In the genomic region with DNA sequence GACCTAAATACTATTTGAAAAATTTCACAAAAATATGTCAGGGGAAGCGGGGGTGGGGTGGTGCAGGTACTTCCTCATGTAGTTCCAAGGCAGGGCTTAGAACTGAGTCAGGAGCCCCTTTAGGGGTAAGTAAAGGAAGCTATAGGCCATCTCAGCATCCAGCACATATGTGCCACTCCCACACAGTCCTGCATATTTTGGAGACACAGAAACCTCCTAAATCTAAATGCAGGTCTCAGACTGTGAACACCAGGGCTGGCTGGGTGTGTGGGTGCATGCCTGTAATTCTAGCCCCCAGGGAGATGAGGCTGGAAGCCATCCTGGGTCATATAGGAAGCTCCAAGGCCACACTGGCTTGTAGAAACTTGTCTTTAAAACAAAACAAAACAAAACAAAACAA, we compare ENCODE assay signal across 29 mouse cellular contexts. TPM values are rescaled to one million over a fixed set of nuclear protein-coding genes. Genes with fewer than 3 reads are reported as not detected.
DNase-seq lines count a peak whose midpoint lies in the region; ATAC-seq and TF ChIP-seq lines count a peak whose summit lies in the region.
"Had no signal": no experiment of that assay in that cellular context is flagged by ENCODE, and none has a peak within 500 bp of the region (broad histone marks: within the 10 kb centered on the region; RNA-seq: fewer than 3 reads in every experiment).

No protein-coding gene starts in this region.

- ATAC-seq in frontal cortex, adult (ENCODE audit: low TSS enrichment) = peak; percentile 76; the same call in 1 of the 2 replicates
- ATAC-seq in liver, postnatal 0 days = no peak
- ATAC-seq in liver, embryonic 12.5 days = no peak
- ATAC-seq: activated CD4-positive, CD25-positive, alpha-beta regulatory T cell, adult 4 months; forebrain, embryonic 13.5 days; forebrain, embryonic 16.5 days; hindbrain, postnatal 0 days had no signal

- no peak overlapping the region for H3K4me2 ChIP-seq in liver, postnatal 0 days (ENCODE audit: low read depth, low read length)
- no peak overlapping the region for H3K4me2 ChIP-seq in liver, embryonic 12.5 days
- H3K4me2 ChIP-seq: forebrain, embryonic 13.5 days; heart, embryonic 13.5 days; hindbrain, embryonic 14.5 days had no signal

- H3K36me3 ChIP-seq in liver, postnatal 0 days (replicated peaks; ENCODE audit: insufficient read depth, low read length) = peaks cover 74% of the 10 kb centered on the region
- H3K36me3 ChIP-seq in liver, embryonic 12.5 days = peaks cover 95% of the 10 kb centered on the region

- H3K9ac ChIP-seq in liver, postnatal 0 days (replicated peaks) = no peak overlapping the region
- H3K9ac ChIP-seq in liver, embryonic 12.5 days = no peak overlapping the region
- H3K9ac ChIP-seq: forebrain, embryonic 13.5 days; heart, embryonic 13.5 days; hindbrain, embryonic 14.5 days had no signal

- H3K4me3 ChIP-seq in liver, postnatal 0 days (ENCODE audit: low read depth, low read length) = no peak overlapping the region
- H3K4me3 ChIP-seq in liver, embryonic 12.5 days = no peak overlapping the region
- H3K4me3 ChIP-seq: forebrain, embryonic 10.5 days; forebrain, embryonic 13.5 days; heart, adult 2 months; heart, embryonic 10.5 days; heart, embryonic 13.5 days had no signal

- no peaks in the 10 kb centered on the region for H3K27me3 ChIP-seq in liver, postnatal 0 days (ENCODE audit: insufficient read depth, low read length)
- no peaks in the 10 kb centered on the region for H3K27me3 ChIP-seq in liver, embryonic 12.5 days (replicated peaks)
- H3K27me3 ChIP-seq: forebrain, embryonic 13.5 days; heart, embryonic 13.5 days had no signal

- no peak for TF ChIP-seq CTCF in liver, postnatal 0 days (IDR thresholded peaks at IDR 0.05; ENCODE audit: low read depth)

- H3K9me3 ChIP-seq in liver, postnatal 0 days (ENCODE audit: low read length) = no peaks in the 10 kb centered on the region
- H3K9me3 ChIP-seq in liver, embryonic 12.5 days (replicated peaks) = no peaks in the 10 kb centered on the region
- H3K9me3 ChIP-seq: forebrain, embryonic 10.5 days; forebrain, embryonic 13.5 days; heart, embryonic 10.5 days; heart, embryonic 13.5 days had no signal

- TF ChIP-seq EP300 in liver, postnatal 0 days (IDR thresholded peaks at IDR 0.05; ENCODE audit: low read depth) = no peak

- H3K27ac ChIP-seq in liver, postnatal 0 days (ENCODE audit: low read depth) = 0 out of 2 replicates have a peak overlapping the region, but pooled peaks have one; percentile 16
- H3K27ac ChIP-seq in liver, embryonic 12.5 days = no peak overlapping the region
- H3K27ac ChIP-seq: forebrain, embryonic 10.5 days; forebrain, embryonic 13.5 days; heart, adult 2 months; heart, embryonic 10.5 days; heart, embryonic 13.5 days; hindbrain, embryonic 14.5 days; hindbrain, postnatal 0 days had no signal

- WGBS in liver, postnatal 0 days (ENCODE audit: insufficient replicate concordance) = 89% methylated on average over 1 of the region's 1 CpGs
- 88% methylated on average over 1 of the region's 1 CpGs for WGBS in liver, embryonic 12.5 days (ENCODE audit: insufficient replicate concordance)

- peaks cover 32% of the 10 kb centered on the region for H3K4me1 ChIP-seq in liver, postnatal 0 days (ENCODE audit: insufficient read depth)
- H3K4me1 ChIP-seq in liver, embryonic 12.5 days = peaks cover 34% of the 10 kb centered on the region
- H3K4me1 ChIP-seq: forebrain, embryonic 13.5 days had no signal

- intact Hi-C loops in left cerebral cortex, postnatal 4 days (cut with DNase I) = no loop called here

- no peak for DNase-seq in frontal cortex, postnatal 14 days (ENCODE audit: low spot score in 2 of 2)
- peak; percentile 11 to 48 for DNase-seq in left cerebral cortex, adult 18-20 months (ENCODE audit: low spot score in 2 of 2)
- no peak for DNase-seq in left cerebral cortex, postnatal 4 days
- no peak for DNase-seq in liver, postnatal 0 days
- peak; percentile 63 for DNase-seq in brain, adult 2 months (ENCODE audit: low read depth, low spot score)
- DNase-seq: adrenal gland, adult 8-10 months; adrenal gland, postnatal 25 days; cerebellum, adult 18-20 months; cerebellum, adult 9-10 months; cerebellum, postnatal 14 days; gastrocnemius, postnatal 10 days; gastrocnemius, postnatal 36 days; heart, adult 2 months; heart, postnatal 14 days; heart, postnatal 4 days had no signal

RNA-seq across cellular contexts. Expression of gene Ddi2, which starts 12.0 kb away (rescaled TPM):
- 10 to 100 TPM; 45.8 to 50.9 TPM for total RNA-seq in left cerebral cortex, adult 18-20 months (2021)
- total RNA-seq in left cerebral cortex, postnatal 4 days (2021) = 10 to 100 TPM; 26.3 to 26.7 TPM
- polyA plus RNA-seq in liver, postnatal 0 days (2015; fragmentation: Nextera tagmentation; extraction: Ambion mirVana) = 21.7 and 22.6 TPM in 2 replicates
- 28.0 and 28.6 TPM in 2 replicates for polyA plus RNA-seq in liver, embryonic 12.5 days (2016; fragmentation: Nextera tagmentation; extraction: Ambion mirVana)

RNA-seq across cellular contexts. Expression of gene Rsc1a1, which starts 25.9 kb away (rescaled TPM):
- total RNA-seq in left cerebral cortex, adult 18-20 months (2021) = not detected
- total RNA-seq in left cerebral cortex, postnatal 4 days (2021) = 1 to 10 TPM in 1 of 2 experiments, under 1 TPM in 1; 0.42 to 2.2 TPM
- not detected in 2 replicates for polyA plus RNA-seq in liver, postnatal 0 days (2015; fragmentation: Nextera tagmentation; extraction: Ambion mirVana)
- 0.74 TPM in 1 of 2 replicates, not detected in the other for polyA plus RNA-seq in liver, embryonic 12.5 days (2016; fragmentation: Nextera tagmentation; extraction: Ambion mirVana)
- total RNA-seq: adrenal gland, postnatal 25 days; heart, adult 2 months; heart, postnatal 14 days had no signal
- polyA plus RNA-seq: activated CD4-positive, CD25-positive, alpha-beta regulatory T cell, adult 4 months; heart, embryonic 16.5 days; hindbrain, embryonic 14.5 days; hindbrain, postnatal 0 days had no signal

RNA-seq across cellular contexts. Expression of gene Agmat, which starts 35.2 kb away (rescaled TPM):
- total RNA-seq in left cerebral cortex, adult 18-20 months (2021) = 1 to 10 TPM; 2.8 to 3.3 TPM
- total RNA-seq in left cerebral cortex, postnatal 4 days (2021) = not detected
- polyA plus RNA-seq in liver, postnatal 0 days (2015; fragmentation: Nextera tagmentation; extraction: Ambion mirVana) = 101 and 105 TPM in 2 replicates
- 16.0 and 16.3 TPM in 2 replicates for polyA plus RNA-seq in liver, embryonic 12.5 days (2016; fragmentation: Nextera tagmentation; extraction: Ambion mirVana)
- total RNA-seq: granulocyte monocyte progenitor cell, adult 5-6 weeks; hindbrain, postnatal 0 days had no signal
- polyA plus RNA-seq: activated CD4-positive, CD25-positive, alpha-beta regulatory T cell, adult 4 months; embryonic facial prominence, embryonic 11.5 days; forebrain, embryonic 10.5 days; forebrain, embryonic 13.5 days; forebrain, embryonic 16.5 days; hindbrain, embryonic 11.5 days had no signal

RNA-seq across cellular contexts. Expression of gene Plekhm2, which starts 46.6 kb away (rescaled TPM):
- 10 to 100 TPM; 94.6 to 96.9 TPM for total RNA-seq in left cerebral cortex, adult 18-20 months (2021)
- 10 to 100 TPM; 44.1 to 51.1 TPM for total RNA-seq in left cerebral cortex, postnatal 4 days (2021)
- polyA plus RNA-seq in liver, postnatal 0 days (2015; fragmentation: Nextera tagmentation; extraction: Ambion mirVana) = 1.7 TPM in 2 replicates
- polyA plus RNA-seq in liver, embryonic 12.5 days (2016; fragmentation: Nextera tagmentation; extraction: Ambion mirVana) = 1.9 and 2.4 TPM in 2 replicates

Comparison
In these comparisons a context has a peak if more than half of its experiments do, and no peak if none do; other contexts are left out.
1. DNase-seq: peak in left cerebral cortex, adult 18-20 months (2 of 2) and brain, adult 2 months (single experiment); none in frontal cortex, postnatal 14 days (0 of 2), left cerebral cortex, postnatal 4 days (single experiment) and liver, postnatal 0 days (single experiment).